ENCODE assay signal across 17 mouse cellular contexts in genomic region chr7:79600122-79600521, GRCm38 (mm10). TPM values are rescaled to one million over a fixed set of nuclear protein-coding genes. Genes with fewer than 3 reads are reported as not detected.
"Had no signal": no experiment of that assay in that cellular context is flagged by ENCODE, and none has a peak within 500 bp of the region (broad histone marks: within the 10 kb centered on the region; RNA-seq: fewer than 3 reads in every experiment).

No protein-coding gene starts in this region.

- H3K27ac ChIP-seq: midbrain, embryonic 10.5 days; midbrain, embryonic 12.5 days; neural tube, embryonic 13.5 days; neural tube, embryonic 15.5 days; stomach, embryonic 15.5 days; stomach, postnatal 0 days had no signal

- DNase-seq: lung, adult 18-20 months; lung, embryonic 14.5 days; lung, postnatal 10 days; lung, postnatal 4 days; right cerebral cortex, postnatal 14 days; thymus, adult 2 months; thymus, postnatal 25 days; thymus, postnatal 4 days had no signal

- H3K4me1 ChIP-seq: midbrain, embryonic 10.5 days; midbrain, embryonic 12.5 days; stomach, embryonic 15.5 days had no signal

- ATAC-seq: midbrain, embryonic 16.5 days had no signal

- H3K36me3 ChIP-seq: midbrain, embryonic 10.5 days; midbrain, embryonic 12.5 days; neural tube, embryonic 13.5 days; neural tube, embryonic 15.5 days; stomach, embryonic 15.5 days had no signal

- H3K4me2 ChIP-seq: lung, embryonic 14.5 days; midbrain, embryonic 12.5 days; neural tube, embryonic 13.5 days; neural tube, embryonic 15.5 days; stomach, embryonic 15.5 days had no signal

- H3K9me3 ChIP-seq: midbrain, embryonic 10.5 days; midbrain, embryonic 12.5 days; neural tube, embryonic 13.5 days; neural tube, embryonic 15.5 days; stomach, embryonic 15.5 days had no signal

- H3K9ac ChIP-seq: lung, embryonic 14.5 days; midbrain, embryonic 12.5 days; neural tube, embryonic 13.5 days; neural tube, embryonic 15.5 days; stomach, embryonic 15.5 days had no signal

- H3K4me3 ChIP-seq: midbrain, embryonic 10.5 days; midbrain, embryonic 12.5 days; myocyte; neural tube, embryonic 13.5 days; neural tube, embryonic 15.5 days; stomach, embryonic 15.5 days had no signal

RNA-seq across cellular contexts. Expression of gene Rhcg, which starts 17.3 kb away (rescaled TPM):
- polyA plus RNA-seq: lung, embryonic 14.5 days; myocyte; urinary bladder, adult 2 months had no signal
